Mouse (Mus musculus): ENCODE measurements around the gene Zfp867. TPM values are rescaled to one million over a fixed set of nuclear protein-coding genes. Genes with fewer than 3 reads are reported as not detected.

Gene Zfp867
- polyA plus RNA-seq (2014; fragmentation: Illumina TruSeq; extraction: RNeasy Lipid Tissue Mini Kit (QIAGEN cat#74804); ENCODE audit: low replicate concordance) = 3.6 TPM

GRCm38 (mm10) chr11:59472326-59472677 lies at the start of gene Zfp867:
Zfp867 (minus strand) TSS chr11:59472474.

DNA sequence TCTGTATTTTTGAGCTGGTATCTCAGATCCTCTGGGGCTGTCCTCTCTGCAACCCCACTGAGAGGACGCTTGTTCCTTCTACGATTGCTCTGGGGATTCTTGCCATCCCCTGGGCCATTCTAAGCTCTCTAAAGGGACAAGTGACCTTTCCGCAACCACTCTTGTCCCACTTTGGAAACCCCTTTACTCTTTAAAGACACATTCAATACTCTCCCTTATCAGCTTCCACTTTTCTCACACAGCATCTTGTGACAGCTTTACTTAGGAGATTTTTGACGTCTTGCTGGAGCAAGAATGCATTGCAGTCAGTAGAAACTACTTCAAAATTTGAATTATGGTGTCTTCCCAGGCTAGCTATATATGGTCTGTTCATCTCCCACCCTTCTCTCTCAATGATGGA lies 21.2 kb downstream of the Zfp867 start, which contains the start of gene Snap47:
Gene Snap47 (minus strand): TSS at position 101 of the 400 bp plus-strand sequence.

DNA sequence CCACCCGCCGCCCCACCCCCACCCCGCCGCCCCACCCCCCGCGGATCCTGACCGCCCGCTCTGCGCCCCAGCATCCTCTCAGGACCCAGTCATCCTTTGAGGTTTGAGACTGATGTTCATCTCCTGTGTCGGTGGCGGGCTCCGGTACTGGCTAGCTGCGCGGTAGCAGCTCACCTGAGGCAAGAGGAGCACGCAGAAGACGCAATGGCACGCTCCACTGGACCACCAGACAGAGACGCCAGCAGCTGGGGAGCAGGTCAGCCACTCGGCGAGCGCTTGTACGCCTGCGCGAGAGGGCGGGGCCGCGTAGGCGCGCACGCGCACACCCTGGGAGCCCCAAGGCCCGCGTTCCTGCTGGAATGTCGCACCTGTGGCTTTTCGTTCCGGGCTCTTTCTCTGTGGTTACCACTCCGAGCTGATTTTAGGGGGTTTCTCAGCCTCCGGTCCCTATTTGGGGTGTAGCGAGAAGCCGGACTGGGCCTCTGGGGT lies 22.5 kb downstream of the Zfp867 start, which contains the start of gene Jmjd4:
Gene Jmjd4 (plus strand): TSS at position 305 of the 489 bp plus-strand sequence.

Other genes with a start within 250 kb of the Zfp867 start
- 277 TPM for gene Arf1, start 244.2 kb downstream of the Zfp867 start, polyA plus RNA-seq (2014; fragmentation: Illumina TruSeq; extraction: RNeasy Lipid Tissue Mini Kit (QIAGEN cat#74804); ENCODE audit: low replicate concordance)
- not detected for gene Wnt3a, start 181.7 kb downstream of the Zfp867 start, polyA plus RNA-seq (2014; fragmentation: Illumina TruSeq; extraction: RNeasy Lipid Tissue Mini Kit (QIAGEN cat#74804); ENCODE audit: low replicate concordance)
- 0.19 TPM for gene Wnt9a, start 165.5 kb downstream of the Zfp867 start, polyA plus RNA-seq (2014; fragmentation: Illumina TruSeq; extraction: RNeasy Lipid Tissue Mini Kit (QIAGEN cat#74804); ENCODE audit: low replicate concordance)
- not detected for gene Prss38, start 96.8 kb downstream of the Zfp867 start, polyA plus RNA-seq (2014; fragmentation: Illumina TruSeq; extraction: RNeasy Lipid Tissue Mini Kit (QIAGEN cat#74804); ENCODE audit: low replicate concordance)
- 7.8 TPM for gene Jmjd4, start 22.4 kb downstream of the Zfp867 start, polyA plus RNA-seq (2014; fragmentation: Illumina TruSeq; extraction: RNeasy Lipid Tissue Mini Kit (QIAGEN cat#74804); ENCODE audit: low replicate concordance)
- gene Snap47, start 21.3 kb downstream of the Zfp867 start, polyA plus RNA-seq (2014; fragmentation: Illumina TruSeq; extraction: RNeasy Lipid Tissue Mini Kit (QIAGEN cat#74804); ENCODE audit: low replicate concordance) = 7.9 TPM
- gene Zkscan17, start 54.3 kb upstream of the Zfp867 start, polyA plus RNA-seq (2014; fragmentation: Illumina TruSeq; extraction: RNeasy Lipid Tissue Mini Kit (QIAGEN cat#74804); ENCODE audit: low replicate concordance) = 0.85 TPM
- not detected for gene Nlrp3, start 69.1 kb upstream of the Zfp867 start, polyA plus RNA-seq (2014; fragmentation: Illumina TruSeq; extraction: RNeasy Lipid Tissue Mini Kit (QIAGEN cat#74804); ENCODE audit: low replicate concordance)
- gene Olfr222, start 103.8 kb upstream of the Zfp867 start, polyA plus RNA-seq (2014; fragmentation: Illumina TruSeq; extraction: RNeasy Lipid Tissue Mini Kit (QIAGEN cat#74804); ENCODE audit: low replicate concordance) = not detected
- gene Olfr223, start 120.8 kb upstream of the Zfp867 start, polyA plus RNA-seq (2014; fragmentation: Illumina TruSeq; extraction: RNeasy Lipid Tissue Mini Kit (QIAGEN cat#74804); ENCODE audit: low replicate concordance) = not detected
- 6.9 TPM for gene Mprip, start 188.8 kb upstream of the Zfp867 start, polyA plus RNA-seq (2014; fragmentation: Illumina TruSeq; extraction: RNeasy Lipid Tissue Mini Kit (QIAGEN cat#74804); ENCODE audit: low replicate concordance)